Mouse (Mus musculus): ENCODE measurements around the gene Ezh1. TPM values are rescaled to one million over a fixed set of nuclear protein-coding genes. Genes with fewer than 3 reads are reported as not detected.

Gene Ezh1
- total and polyA plus RNA-seq, 3 experiments: 4.2 to 55.9 (median 25.4) TPM

- Histone ChIP-seq H3K4me3 (ENCODE audit: low read depth, low read length) (no peak overlapping the region), H3K27me3 (ENCODE audit: insufficient read depth, low read length) (peaks cover 33% of the 10 kb centered on the region), H3K4me1 (ENCODE audit: insufficient read depth, low read depth, low read length) (no peaks in the 10 kb centered on the region), H3K9me3 (replicated peaks) (no peaks in the 10 kb centered on the region), H3K36me3 (replicated peaks) (no peaks in the 10 kb centered on the region)
- no peak for TF ChIP-seq CTCF (IDR thresholded peaks at IDR 0.05; ENCODE audit: low read depth, low read length)
- ATAC-seq (ENCODE audit: extremely low read depth, insufficient number of reproducible peaks, low FRiP score, poor library complexity, severe bottlenecking) (no peak), DNase-seq (ENCODE audit: low spot score) (no peak)
These were observed 71.6 kb downstream of the Ezh1 start for GRCm38 (mm10) chr11:101154648-101155047.

GRCm38 (mm10) chr11:101152825-101153224 is 73.4 kb downstream of the Ezh1 start:
- Histone ChIP-seq H3K36me3 (replicated peaks) (no peaks in the 10 kb centered on the region), H3K9me3 (replicated peaks) (no peaks in the 10 kb centered on the region), H3K4me3 (ENCODE audit: low read depth, low read length) (no peak overlapping the region), H3K4me1 (ENCODE audit: insufficient read depth, low read depth, low read length) (peaks cover 8% of the 10 kb centered on the region; the same call in 1 of the 2 replicates), H3K27me3 (ENCODE audit: insufficient read depth, low read length) (peaks cover 36% of the 10 kb centered on the region)
- DNase-seq (ENCODE audit: low spot score) (no peak), ATAC-seq (ENCODE audit: extremely low read depth, insufficient number of reproducible peaks, low FRiP score, poor library complexity, severe bottlenecking) (no peak)
- TF ChIP-seq POLR2AphosphoS5 (IDR thresholded peaks at IDR 0.05; ENCODE audit: insufficient replicate concordance, low read depth, low read length) (no peak), TAL1 (conservative IDR thresholded peaks at IDR 0.05; ENCODE audit: low read depth, low read length) (no peak), GATA1 (IDR thresholded peaks at IDR 0.05; ENCODE audit: borderline replicate concordance, low read length) (no peak), GATA2 (IDR thresholded peaks at IDR 0.05; ENCODE audit: borderline replicate concordance, low read depth, low read length) (no peak), CTCF (IDR thresholded peaks at IDR 0.05; ENCODE audit: low read depth, low read length) (no peak)

- no peak for TF ChIP-seq GATA2 (IDR thresholded peaks at IDR 0.05; ENCODE audit: borderline replicate concordance, low read depth, low read length)
- no peak for TF ChIP-seq GATA1 (IDR thresholded peaks at IDR 0.05; ENCODE audit: borderline replicate concordance, low read length)
- TF ChIP-seq TAL1 (conservative IDR thresholded peaks at IDR 0.05; ENCODE audit: low read depth, low read length): no peak
- TF ChIP-seq CTCF (IDR thresholded peaks at IDR 0.05; ENCODE audit: low read depth, low read length): no peak
- TF ChIP-seq POLR2AphosphoS5 (IDR thresholded peaks at IDR 0.05; ENCODE audit: insufficient replicate concordance, low read depth, low read length): no peak
- no peak for DNase-seq (ENCODE audit: low spot score)
These were observed 75.2 kb downstream of the Ezh1 start for GRCm38 (mm10) chr11:101151063-101151462.

GRCm38 (mm10) chr11:101149178-101150105 is 76.8 kb downstream of the Ezh1 start:
- H3K4me3 ChIP-seq (ENCODE audit: low read depth, low read length): no peak overlapping the region
- no peak for ATAC-seq (ENCODE audit: extremely low read depth, insufficient number of reproducible peaks, low FRiP score, poor library complexity, severe bottlenecking)

More at GRCm38 (mm10) chr11:101151063-101151462, 75.2 kb downstream of the Ezh1 start:
- Histone ChIP-seq H3K4me3 (ENCODE audit: low read depth, low read length) (no peak overlapping the region), H3K36me3 (replicated peaks) (no peaks in the 10 kb centered on the region), H3K27me3 (ENCODE audit: insufficient read depth, low read length) (peaks cover 29% of the 10 kb centered on the region), H3K4me1 (ENCODE audit: insufficient read depth, low read depth, low read length) (peaks cover 8% of the 10 kb centered on the region; the same call in 1 of the 2 replicates), H3K9me3 (replicated peaks) (no peaks in the 10 kb centered on the region)
- no peak for ATAC-seq (ENCODE audit: extremely low read depth, insufficient number of reproducible peaks, low FRiP score, poor library complexity, severe bottlenecking)

GRCm38 (mm10) chr11:101148751-101149150 is 77.5 kb downstream of the Ezh1 start:
- no peak for TF ChIP-seq POLR2AphosphoS5 (IDR thresholded peaks at IDR 0.05; ENCODE audit: insufficient replicate concordance, low read depth, low read length)
- TF ChIP-seq GATA1 (IDR thresholded peaks at IDR 0.05; ENCODE audit: borderline replicate concordance, low read length): no peak
- TF ChIP-seq CTCF (IDR thresholded peaks at IDR 0.05; ENCODE audit: low read depth, low read length): no peak
- TF ChIP-seq GATA2 (IDR thresholded peaks at IDR 0.05; ENCODE audit: borderline replicate concordance, low read depth, low read length): no peak
- H3K36me3 ChIP-seq (replicated peaks): no peaks in the 10 kb centered on the region
- no peaks in the 10 kb centered on the region for H3K9me3 ChIP-seq (replicated peaks)
- peaks cover 25% of the 10 kb centered on the region for H3K27me3 ChIP-seq (ENCODE audit: insufficient read depth, low read length)
- DNase-seq (ENCODE audit: low spot score) (no peak), ATAC-seq (ENCODE audit: extremely low read depth, insufficient number of reproducible peaks, low FRiP score, poor library complexity, severe bottlenecking) (no peak)
- peaks cover 8% of the 10 kb centered on the region; the same call in 1 of the 2 replicates for H3K4me1 ChIP-seq (ENCODE audit: insufficient read depth, low read depth, low read length)
- H3K4me3 ChIP-seq (ENCODE audit: low read depth, low read length): no peak overlapping the region

More at GRCm38 (mm10) chr11:101149178-101150105, 76.8 kb downstream of the Ezh1 start:
- Histone ChIP-seq H3K27me3 (ENCODE audit: insufficient read depth, low read length) (peaks cover 23% of the 10 kb centered on the region), H3K4me1 (ENCODE audit: insufficient read depth, low read depth, low read length) (peaks cover 8% of the 10 kb centered on the region; the same call in 1 of the 2 replicates), H3K36me3 (replicated peaks) (no peaks in the 10 kb centered on the region), H3K9me3 (replicated peaks) (no peaks in the 10 kb centered on the region)
- TF ChIP-seq CTCF (IDR thresholded peaks at IDR 0.05; ENCODE audit: low read depth, low read length): no peak
- TF ChIP-seq GATA1 (IDR thresholded peaks at IDR 0.05; ENCODE audit: borderline replicate concordance, low read length): no peak
- TF ChIP-seq GATA2 (IDR thresholded peaks at IDR 0.05; ENCODE audit: borderline replicate concordance, low read depth, low read length): no peak
- TF ChIP-seq POLR2AphosphoS5 (IDR thresholded peaks at IDR 0.05; ENCODE audit: insufficient replicate concordance, low read depth, low read length): no peak
- TF ChIP-seq TAL1 (conservative IDR thresholded peaks at IDR 0.05; ENCODE audit: low read depth, low read length): no peak
- DNase-seq (ENCODE audit: low spot score): no peak

GRCm38 (mm10) chr11:101146377-101146776 is 79.9 kb downstream of the Ezh1 start:
- Histone ChIP-seq H3K36me3 (replicated peaks) (no peaks in the 10 kb centered on the region), H3K9me3 (replicated peaks) (no peaks in the 10 kb centered on the region), H3K27me3 (ENCODE audit: insufficient read depth, low read length) (peaks cover 29% of the 10 kb centered on the region), H3K4me3 (ENCODE audit: low read depth, low read length) (no peak overlapping the region), H3K4me1 (ENCODE audit: insufficient read depth, low read depth, low read length) (peaks cover 8% of the 10 kb centered on the region)
- no peak for TF ChIP-seq CTCF (IDR thresholded peaks at IDR 0.05; ENCODE audit: low read depth, low read length)
- TF ChIP-seq GATA1 (IDR thresholded peaks at IDR 0.05; ENCODE audit: borderline replicate concordance, low read length): no peak
- TF ChIP-seq TAL1 (conservative IDR thresholded peaks at IDR 0.05; ENCODE audit: low read depth, low read length): no peak
- TF ChIP-seq POLR2AphosphoS5 (IDR thresholded peaks at IDR 0.05; ENCODE audit: insufficient replicate concordance, low read depth, low read length): no peak
- TF ChIP-seq GATA2 (IDR thresholded peaks at IDR 0.05; ENCODE audit: borderline replicate concordance, low read depth, low read length): no peak
- DNase-seq (ENCODE audit: low spot score) (no peak), ATAC-seq (ENCODE audit: extremely low read depth, insufficient number of reproducible peaks, low FRiP score, poor library complexity, severe bottlenecking) (no peak)

All from G1E (cell line).